Mouse (Mus musculus) kidney, embryonic 15.5 days (tissue): ENCODE results near the gene Actn1. TPM values are rescaled to one million over a fixed set of nuclear protein-coding genes. Genes with fewer than 3 reads are reported as not detected.

Source experiments
- ATAC-seq: fragments of 200-750 bp; cut with Nextera tagmentation; replicated peaks from 2 replicates; pipeline ENCODE4 v1.8.0; 2017; ENCODE audit warnings: moderate TSS enrichment; ENCODE audit not compliant: low FRiP score
- H3K27ac ChIP-seq: fragments of 300-500 bp; sonication (generic); 2 replicates; pipeline ENCODE4 v1.5.1; 2015; ENCODE audit warnings: mild to moderate bottlenecking, inconsistent platforms
- H3K27me3 ChIP-seq: fragments of 300-500 bp; sonication (generic); 2 replicates; pipeline ENCODE4 v1.6.1; 2015; ENCODE audit warnings: inconsistent platforms
- H3K36me3 ChIP-seq: fragments of 300-500 bp; sonication (generic); 2 replicates; pipeline ENCODE4 v1.6.1; 2015; ENCODE audit warnings: inconsistent platforms
- H3K4me1 ChIP-seq: fragments of 300-500 bp; sonication (generic); 2 replicates; pipeline ENCODE4 v1.6.1; 2015; ENCODE audit warnings: inconsistent platforms
- H3K4me2 ChIP-seq: fragments of 300-500 bp; sonication (generic); 2 replicates; pipeline ENCODE4 v1.6.1; 2015; ENCODE audit warnings: moderate library complexity, mild to moderate bottlenecking, inconsistent platforms
- H3K4me3 ChIP-seq: fragments of 300-500 bp; sonication (generic); replicated peaks from 2 replicates; pipeline ENCODE4 v1.5.1; 2015; ENCODE audit warnings: mild to moderate bottlenecking, inconsistent platforms
- H3K9ac ChIP-seq: fragments of 300-500 bp; sonication (generic); 2 replicates; pipeline ENCODE4 v1.6.1; 2015; ENCODE audit warnings: mild to moderate bottlenecking, inconsistent platforms
- H3K9me3 ChIP-seq: fragments of 300-500 bp; sonication (generic); replicated peaks from 2 replicates; pipeline ENCODE4 v1.6.1; 2016; ENCODE audit warnings: inconsistent platforms
- WGBS: fragments of 180-500 bp; shearing (Covaris S2); methylation state at CpG from one replicate; pipeline ENCODE4 v1.1.7; 2015; ENCODE audit warnings: mixed read lengths; 5-methylcytosine and 5-hydroxymethylcytosine counted together
- polyA plus RNA-seq: library from polyadenylated mRNA; unstranded; fragments of >200 nt; fragmentation: Nextera tagmentation; extraction: Ambion mirVana; gene quantifications from 2 replicates; pipeline ENCODE4 v1.2.1, GENCODE M21; 2015

Actn1 gene
- polyA plus RNA-seq, 1 experiment from 2014 or later: 47.6 TPM

DNA sequence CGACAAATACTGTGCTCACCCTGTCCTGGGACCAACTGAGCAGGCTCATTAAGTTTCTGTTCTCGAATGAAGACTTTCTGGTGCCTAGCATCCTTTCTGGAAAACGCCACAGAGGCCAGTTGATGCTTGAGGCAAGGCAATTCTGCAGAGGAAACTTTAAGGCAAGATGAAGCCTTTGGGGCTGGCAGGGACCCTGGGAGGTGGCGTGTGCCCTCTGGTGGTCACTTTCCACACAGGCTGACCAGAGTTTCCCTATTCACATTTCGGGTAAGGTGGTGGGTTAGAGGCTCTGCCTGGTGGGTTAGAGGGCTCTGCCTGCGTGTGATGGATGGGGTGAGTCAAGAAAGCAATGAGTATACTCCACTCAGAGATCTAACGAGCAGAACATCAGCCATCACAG is 118.7 kb downstream of the Actn1 start:
- H3K4me2 ChIP-seq: no peak overlapping the region
- 17% methylated on average over 7 of the region's 7 CpGs for WGBS
- peaks cover 18% of the 10 kb centered on the region for H3K4me1 ChIP-seq
- no peaks in the 10 kb centered on the region for H3K36me3 ChIP-seq
- no peaks in the 10 kb centered on the region for H3K9me3 ChIP-seq
- no peak overlapping the region for H3K9ac ChIP-seq
- ATAC-seq: no peak
- no peak overlapping the region for H3K27ac ChIP-seq
- no peak overlapping the region for H3K4me3 ChIP-seq
- no peaks in the 10 kb centered on the region for H3K27me3 ChIP-seq

DNA sequence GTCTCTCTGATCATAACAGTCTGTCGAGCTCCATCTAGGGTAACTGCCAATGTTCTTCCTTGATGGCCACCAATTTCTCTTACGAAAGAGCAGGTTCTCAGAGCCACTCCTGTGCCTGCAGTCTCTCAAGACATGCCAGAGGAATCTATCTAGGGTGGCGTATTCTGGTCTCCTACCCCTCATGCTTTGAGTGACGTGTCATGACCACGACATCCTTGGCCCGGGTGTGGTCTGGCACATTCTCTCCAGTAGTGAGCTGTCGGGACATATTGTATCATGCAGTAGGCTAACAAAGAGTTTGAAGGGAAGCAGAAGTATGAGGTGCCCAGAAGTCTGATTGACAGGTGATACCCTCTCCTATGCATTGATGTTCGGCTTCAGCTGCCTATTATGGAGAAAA is 119.2 kb downstream of the Actn1 start:
- H3K27ac ChIP-seq: no peak overlapping the region
- H3K27me3 ChIP-seq: no peaks in the 10 kb centered on the region
- H3K4me3 ChIP-seq: no peak overlapping the region
- no peaks in the 10 kb centered on the region for H3K36me3 ChIP-seq
- ATAC-seq: no peak
- H3K4me1 ChIP-seq: peaks cover 17% of the 10 kb centered on the region
- H3K9me3 ChIP-seq: no peaks in the 10 kb centered on the region
- WGBS: 88% methylated on average over 8 of the region's 8 CpGs
- no peak overlapping the region for H3K4me2 ChIP-seq
- H3K9ac ChIP-seq: no peak overlapping the region

DNA sequence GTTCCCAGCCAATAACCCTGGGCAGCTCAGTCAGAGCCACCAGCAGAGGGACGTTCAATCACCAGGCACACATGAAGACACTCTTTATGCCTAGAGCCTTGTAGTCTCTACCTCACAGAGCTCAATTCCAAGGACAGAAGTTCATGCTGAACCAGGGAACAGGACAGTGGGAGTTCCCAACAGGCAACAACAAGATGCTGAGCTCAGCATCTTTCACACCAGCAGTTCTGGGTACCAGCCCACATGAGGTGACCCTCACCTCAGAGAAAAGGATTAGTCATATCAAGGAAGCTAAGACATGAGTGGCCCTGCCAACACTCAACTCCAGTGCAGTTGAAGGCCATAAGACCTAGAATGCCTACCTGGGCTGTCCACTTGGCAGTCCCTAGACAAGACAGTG is 122.4 kb downstream of the Actn1 start:
- 87% methylated on average over 1 of the region's 1 CpGs for WGBS
- Histone ChIP-seq H3K4me3 (no peak overlapping the region), H3K36me3 (no peaks in the 10 kb centered on the region), H3K9me3 (no peaks in the 10 kb centered on the region), H3K27ac (no peak overlapping the region), H3K9ac (no peak overlapping the region), H3K27me3 (no peaks in the 10 kb centered on the region), H3K4me1 (peaks cover 12% of the 10 kb centered on the region; the same call in 1 of the 2 replicates), H3K4me2 (no peak overlapping the region)
- ATAC-seq: no peak

DNA sequence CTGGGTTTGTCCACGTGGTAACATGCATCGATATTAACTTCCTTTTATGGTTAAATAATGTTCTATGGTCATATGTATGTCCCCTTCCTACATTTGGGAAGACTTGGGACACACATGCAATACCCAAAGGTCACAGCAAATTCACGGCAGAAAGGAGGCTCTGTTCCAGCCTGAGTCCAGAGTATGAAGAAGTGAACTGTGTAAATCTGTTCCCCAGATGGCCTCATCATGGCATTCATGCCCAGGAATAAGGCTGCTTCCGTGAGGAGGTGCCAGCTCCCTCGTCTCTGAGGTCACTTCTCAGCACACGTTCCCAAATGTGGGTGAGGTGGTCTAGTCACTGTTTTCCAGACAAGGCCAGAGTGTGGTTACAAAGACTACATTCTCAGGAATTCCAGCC is 122.9 kb downstream of the Actn1 start:
- ATAC-seq: no peak
- Histone ChIP-seq H3K9ac (no peak overlapping the region), H3K4me2 (no peak overlapping the region), H3K27ac (no peak overlapping the region), H3K36me3 (no peaks in the 10 kb centered on the region), H3K27me3 (no peaks in the 10 kb centered on the region), H3K4me3 (no peak overlapping the region), H3K9me3 (no peaks in the 10 kb centered on the region), H3K4me1 (peaks cover 16% of the 10 kb centered on the region; the same call in 1 of the 2 replicates)
- 83% methylated on average over 6 of the region's 6 CpGs for WGBS

DNA sequence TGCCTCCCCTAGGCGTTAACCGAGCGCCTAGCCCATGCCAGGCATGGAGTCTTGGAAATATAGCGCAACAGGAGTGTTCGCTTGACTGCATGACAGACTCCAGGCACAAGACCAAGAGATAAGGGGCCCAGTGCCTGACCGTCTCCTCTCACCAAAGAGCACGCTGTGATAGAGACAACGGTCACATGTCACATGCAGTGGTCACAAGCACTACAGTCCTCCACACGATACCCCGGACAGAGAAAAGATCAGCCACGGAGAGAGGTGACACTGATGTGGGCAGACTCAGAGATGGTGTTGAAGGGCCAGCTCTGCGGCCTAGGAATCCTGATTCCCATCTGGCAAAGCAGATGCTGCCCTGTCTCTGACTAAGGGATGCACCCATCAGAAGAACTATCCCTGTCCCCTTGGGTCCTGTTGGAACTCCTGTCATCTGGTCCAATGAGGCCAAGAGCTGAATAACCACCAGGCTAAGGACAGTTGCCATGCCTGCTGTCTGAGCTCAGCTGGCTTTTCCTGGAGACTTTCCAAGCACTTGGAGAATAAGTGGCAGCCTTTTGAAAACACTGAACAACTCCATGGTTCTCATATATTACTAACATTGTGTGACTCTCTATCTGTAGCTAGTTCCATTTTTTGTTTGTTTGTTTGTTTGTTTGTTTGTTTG is 123.8 kb downstream of the Actn1 start:
- ATAC-seq: no peak
- 89% methylated on average over 12 of the region's 12 CpGs for WGBS
- Histone ChIP-seq H3K4me2 (no peak overlapping the region), H3K27me3 (no peaks in the 10 kb centered on the region), H3K4me3 (no peak overlapping the region), H3K9ac (no peak overlapping the region), H3K27ac (no peak overlapping the region), H3K4me1 (peaks cover 23% of the 10 kb centered on the region), H3K36me3 (no peaks in the 10 kb centered on the region), H3K9me3 (no peaks in the 10 kb centered on the region)

DNA sequence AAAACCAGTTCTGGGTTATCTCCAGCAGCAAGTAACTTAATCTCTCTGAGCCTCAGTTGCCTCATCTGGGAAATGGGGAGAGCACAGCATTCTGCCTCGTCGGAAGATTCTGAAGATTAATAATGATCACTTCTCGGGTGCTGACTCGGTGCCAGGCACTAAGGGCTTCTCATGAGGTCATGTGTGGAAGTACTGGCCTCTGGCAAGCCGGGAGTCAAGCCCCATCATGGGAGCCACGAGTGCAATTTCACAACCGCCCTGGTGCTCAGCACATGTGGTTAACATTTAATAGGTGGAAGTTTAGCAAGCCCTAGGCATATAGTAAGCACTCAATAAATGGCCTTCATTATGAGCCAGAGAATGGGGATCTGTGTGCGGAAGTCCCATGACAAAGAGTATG is 125.0 kb downstream of the Actn1 start:
- H3K9ac ChIP-seq: no peak overlapping the region
- no peaks in the 10 kb centered on the region for H3K9me3 ChIP-seq
- H3K36me3 ChIP-seq: no peaks in the 10 kb centered on the region
- WGBS: 84% methylated on average over 8 of the region's 8 CpGs
- no peak overlapping the region for H3K27ac ChIP-seq
- no peak overlapping the region for H3K4me3 ChIP-seq
- H3K4me2 ChIP-seq: no peak overlapping the region
- ATAC-seq: no peak
- peaks cover 33% of the 10 kb centered on the region for H3K4me1 ChIP-seq
- no peaks in the 10 kb centered on the region for H3K27me3 ChIP-seq

DNA sequence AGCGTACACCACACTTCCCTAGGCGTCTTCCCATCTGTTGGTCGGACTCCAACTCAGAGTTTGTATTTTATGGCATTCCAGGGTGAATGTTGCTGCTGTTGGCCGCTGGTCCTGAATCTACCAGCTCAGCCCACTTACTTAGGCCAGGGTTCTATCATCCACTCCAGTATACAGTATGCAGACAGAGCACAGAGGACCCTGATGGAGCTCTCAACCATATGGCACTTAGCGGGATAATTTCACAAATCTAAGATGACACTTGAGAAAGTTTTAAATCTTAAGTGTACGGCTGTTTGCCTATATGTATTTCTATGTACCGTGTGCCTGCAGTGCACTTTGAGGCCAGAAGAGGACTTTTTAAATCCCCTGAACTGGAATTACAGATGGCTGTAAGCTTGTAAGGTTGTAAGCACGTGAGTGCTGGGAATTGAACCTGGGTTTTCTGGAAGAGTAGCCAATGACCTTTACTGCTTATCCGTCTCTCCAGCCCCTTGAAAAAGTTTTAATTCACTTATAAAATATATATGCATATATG is 127.1 kb downstream of the Actn1 start:
- Histone ChIP-seq H3K9ac (no peak overlapping the region), H3K36me3 (no peaks in the 10 kb centered on the region), H3K27ac (peak overlapping the region; percentile 98), H3K4me2 (peak overlapping the region; percentile 65), H3K4me1 (peaks cover 40% of the 10 kb centered on the region), H3K27me3 (no peaks in the 10 kb centered on the region), H3K9me3 (no peaks in the 10 kb centered on the region), H3K4me3 (0 out of 2 replicates have a peak overlapping the region, but pooled peaks have one; percentile 58)
- ATAC-seq: peak; percentile 22
- 40% methylated on average over 9 of the region's 9 CpGs for WGBS

DNA sequence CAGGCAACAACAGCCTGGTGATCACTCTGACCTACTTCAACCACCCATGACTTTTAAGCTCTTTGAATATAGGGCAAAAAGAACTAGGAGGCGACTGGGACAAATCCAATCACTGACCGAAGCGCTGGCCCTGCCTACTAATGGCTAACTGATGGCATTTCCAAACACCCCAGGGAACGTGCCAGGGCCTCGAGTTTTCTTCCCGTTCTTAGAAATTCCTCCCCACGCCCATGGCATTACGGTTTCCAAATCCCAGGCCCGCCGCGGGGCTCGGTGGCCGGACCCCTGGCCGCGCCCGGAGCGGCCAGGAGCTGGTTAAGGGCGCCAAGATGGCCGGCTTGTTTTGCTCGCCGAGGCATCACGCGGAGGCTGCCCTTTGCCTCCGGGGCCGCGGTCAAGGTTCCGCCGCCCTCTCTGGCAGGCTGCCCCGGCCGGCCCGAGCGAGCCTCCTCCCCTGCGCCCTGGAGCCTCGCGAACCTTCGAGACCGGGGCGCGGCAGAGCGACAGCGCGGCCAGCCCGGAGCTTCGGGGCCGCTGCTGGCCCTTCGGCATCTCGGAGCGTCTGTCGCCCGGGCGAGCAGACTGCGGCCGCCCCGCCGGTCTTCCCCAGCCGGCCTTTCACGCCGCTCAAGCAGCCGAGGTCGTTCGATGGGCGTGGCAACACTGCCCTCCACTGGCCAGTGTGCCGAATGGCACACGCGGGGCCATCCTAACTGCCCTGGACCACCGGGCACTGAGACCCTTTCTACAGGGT is 127.7 kb downstream of the Actn1 start:
- peak; percentile 83 for ATAC-seq
- Histone ChIP-seq H3K4me1 (peaks cover 44% of the 10 kb centered on the region), H3K27me3 (no peaks in the 10 kb centered on the region), H3K9ac (peak overlapping the region; percentile 66), H3K9me3 (no peaks in the 10 kb centered on the region), H3K36me3 (no peaks in the 10 kb centered on the region), H3K27ac (peak overlapping the region; percentile 98), H3K4me2 (peak overlapping the region; percentile 65), H3K4me3 (peak overlapping the region; percentile 58)
- under 1% methylated on average over 66 of the region's 66 CpGs for WGBS

DNA sequence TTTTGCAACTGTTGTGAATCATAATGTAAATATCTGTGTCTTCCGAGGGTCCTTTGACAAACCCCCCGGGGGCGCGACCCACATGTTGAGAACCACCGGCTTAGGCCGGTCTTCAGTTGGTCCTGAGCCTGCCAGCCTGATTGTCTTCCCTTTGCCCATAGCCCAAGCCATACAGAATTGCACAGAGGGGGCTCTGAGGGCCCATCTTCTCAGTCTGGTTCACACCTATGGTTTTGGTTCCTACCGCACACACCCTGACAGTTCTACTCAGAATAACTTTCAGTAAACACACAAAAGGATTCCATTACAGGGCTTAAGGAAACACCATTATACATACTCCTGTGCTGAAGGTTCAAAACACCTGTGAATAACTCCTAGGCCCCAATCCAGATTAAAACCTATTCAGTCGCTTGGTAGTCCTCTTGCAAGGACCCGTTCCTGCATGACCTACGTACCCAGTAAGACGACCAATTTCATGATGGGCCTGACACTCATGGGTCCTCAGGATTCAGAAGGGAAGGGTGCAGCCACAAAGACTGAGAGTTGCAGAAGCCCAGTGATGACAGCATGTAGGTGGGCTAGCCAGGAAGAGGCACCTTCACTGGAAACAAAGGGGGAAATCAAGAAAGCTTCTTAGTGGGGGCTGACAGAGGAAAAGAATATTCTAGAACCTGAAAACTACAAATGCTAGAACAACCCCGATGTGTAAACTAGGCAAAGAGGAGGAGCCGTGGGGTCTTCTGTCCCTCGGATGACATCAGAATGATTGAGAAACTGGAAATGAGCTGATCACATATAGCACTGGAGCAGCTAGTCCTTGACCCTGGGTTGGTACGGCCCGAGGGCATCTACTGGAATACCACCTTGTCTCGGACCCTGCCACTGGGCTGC is 128.6 kb downstream of the Actn1 start:
- H3K36me3 ChIP-seq: peaks cover 5% of the 10 kb centered on the region; the same call in 1 of the 2 replicates
- peaks cover 46% of the 10 kb centered on the region for H3K4me1 ChIP-seq
- no peak for ATAC-seq
- peak overlapping the region; percentile 65 for H3K4me2 ChIP-seq
- H3K4me3 ChIP-seq: peak overlapping the region; percentile 58
- H3K9me3 ChIP-seq: no peaks in the 10 kb centered on the region
- H3K9ac ChIP-seq: peak overlapping the region; percentile 66
- WGBS: 42% methylated on average over 17 of the region's 17 CpGs
- no peaks in the 10 kb centered on the region for H3K27me3 ChIP-seq
- peak overlapping the region; percentile 98 for H3K27ac ChIP-seq

DNA sequence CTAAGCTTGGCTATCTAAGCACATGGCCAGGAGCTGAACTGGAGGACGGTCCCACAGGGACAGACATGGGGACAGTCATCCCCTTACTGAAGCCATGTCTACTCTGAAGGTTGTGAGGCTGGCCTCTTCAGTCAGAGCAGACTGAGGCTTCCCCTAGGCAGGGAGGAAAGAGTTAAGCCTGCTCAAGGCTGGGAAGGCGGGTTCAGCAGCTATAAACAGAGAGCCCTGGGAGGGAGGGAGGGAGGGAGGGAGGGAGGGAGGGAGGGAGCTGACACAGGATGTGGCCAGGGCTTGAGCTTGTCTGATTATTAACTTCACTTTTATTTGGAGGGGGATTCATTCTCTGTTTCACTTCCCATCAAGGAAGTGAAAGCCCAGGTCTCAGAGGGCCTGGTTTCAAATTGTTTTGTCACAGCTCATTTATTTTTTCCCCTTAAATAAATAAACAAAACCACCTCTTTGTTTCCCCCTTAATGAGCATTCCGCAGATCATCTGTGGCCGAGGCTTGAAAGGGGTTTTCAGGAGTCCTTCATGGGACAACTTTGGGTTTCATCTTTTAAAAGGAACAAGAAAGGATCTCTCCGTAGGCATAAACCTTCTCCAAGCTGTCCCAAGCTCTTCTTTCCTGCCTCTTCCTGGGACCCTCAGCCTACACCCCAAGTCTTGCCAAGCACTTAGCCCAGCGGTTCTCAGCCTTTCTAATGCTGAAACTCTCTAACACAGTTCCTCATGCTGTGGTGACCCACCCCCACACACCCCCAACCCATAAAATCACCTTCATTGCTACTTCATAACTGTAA is 129.4 kb downstream of the Actn1 start:
- H3K27me3 ChIP-seq: no peaks in the 10 kb centered on the region
- peak overlapping the region; percentile 98 for H3K27ac ChIP-seq
- H3K4me3 ChIP-seq: peak overlapping the region; percentile 18; the same call in 1 of the 2 replicates
- peak overlapping the region; percentile 65 for H3K4me2 ChIP-seq
- ATAC-seq: peak; percentile 78
- H3K4me1 ChIP-seq: peaks cover 43% of the 10 kb centered on the region
- H3K36me3 ChIP-seq: peaks cover 9% of the 10 kb centered on the region; the same call in 1 of the 2 replicates
- H3K9me3 ChIP-seq: no peaks in the 10 kb centered on the region
- peak overlapping the region; percentile 15 for H3K9ac ChIP-seq
- 2% methylated on average over 6 of the region's 6 CpGs for WGBS

DNA sequence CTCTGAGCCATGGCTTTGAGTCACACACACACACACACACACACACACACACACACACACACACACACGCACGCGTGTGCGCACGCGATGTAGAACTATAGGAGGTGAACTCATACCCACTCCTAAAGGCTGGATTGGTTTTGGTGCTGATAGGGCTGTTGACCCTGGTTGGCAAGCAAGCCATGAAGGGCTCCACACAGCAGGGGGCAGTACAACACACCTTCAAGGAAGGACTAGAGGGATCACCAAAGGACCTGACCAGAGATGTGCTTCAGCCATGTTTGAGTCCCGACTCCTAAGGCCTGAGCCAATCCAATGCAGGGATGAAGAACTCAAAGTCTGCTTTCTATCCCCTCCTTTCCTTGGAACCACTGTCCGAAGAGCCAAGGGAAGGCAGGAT is 130.6 kb downstream of the Actn1 start:
- no peaks in the 10 kb centered on the region for H3K27me3 ChIP-seq
- no peak overlapping the region for H3K9ac ChIP-seq
- WGBS: 93% methylated on average over 8 of the region's 8 CpGs
- no peak overlapping the region for H3K4me2 ChIP-seq
- H3K36me3 ChIP-seq: peaks cover 15% of the 10 kb centered on the region; the same call in 1 of the 2 replicates
- H3K9me3 ChIP-seq: no peaks in the 10 kb centered on the region
- no peak overlapping the region for H3K4me3 ChIP-seq
- no peak for ATAC-seq
- H3K4me1 ChIP-seq: peaks cover 50% of the 10 kb centered on the region
- H3K27ac ChIP-seq: peak overlapping the region; percentile 96
